Mouse (Mus musculus) heart, embryonic 11.5 days (tissue): Measurements from ENCODE around the gene Marcksl1. TPM values are rescaled to one million over a fixed set of nuclear protein-coding genes. Genes with fewer than 3 reads are reported as not detected.
"Not testable (repeated sequence)": the region's sequence is repeated elsewhere in the genome, so short reads cannot be mapped to it uniquely, and the experiment has no call there.

ENCODE experiments used
- ATAC-seq: fragments of 200-750 bp; cut with Nextera tagmentation; replicated peaks from 2 replicates; pipeline ENCODE4 v1.8.0; 2017; ENCODE audit warnings: moderate library complexity; ENCODE audit not compliant: insufficient number of reproducible peaks, low FRiP score, low TSS enrichment
- H3K27ac ChIP-seq: fragments of 300-500 bp; sonication (generic); 2 replicates; pipeline ENCODE4 v1.5.1; 2014; ENCODE audit warnings: mild to moderate bottlenecking, low read depth, low read length
- H3K27me3 ChIP-seq: fragments of 300-500 bp; sonication (generic); 2 replicates; pipeline ENCODE4 v1.6.1; 2014; ENCODE audit warnings: mild to moderate bottlenecking, low read length, mixed read lengths; ENCODE audit not compliant: control insufficient read depth, insufficient read depth
- H3K36me3 ChIP-seq: fragments of 300-500 bp; sonication (generic); 2 replicates; pipeline ENCODE4 v1.6.1; 2014; ENCODE audit warnings: mild to moderate bottlenecking, low read length, moderate library complexity, mixed read lengths; ENCODE audit not compliant: control insufficient read depth, insufficient read depth
- H3K4me1 ChIP-seq: fragments of 300-500 bp; sonication (generic); 2 replicates; pipeline ENCODE4 v1.6.1; 2014; ENCODE audit warnings: low read length; ENCODE audit not compliant: control insufficient read depth, insufficient read depth
- H3K4me2 ChIP-seq: fragments of 300-500 bp; sonication (generic); 2 replicates; pipeline ENCODE4 v1.6.1; 2014; ENCODE audit warnings: mild to moderate bottlenecking, moderate library complexity
- H3K4me3 ChIP-seq: fragments of 300-500 bp; sonication (generic); 2 replicates; pipeline ENCODE4 v1.5.1; 2014; ENCODE audit warnings: low read depth, low read length
- H3K9ac ChIP-seq: fragments of 300-500 bp; sonication (generic); 2 replicates; pipeline ENCODE4 v1.6.1; 2014; ENCODE audit warnings: mild to moderate bottlenecking, low read depth, low read length, moderate library complexity
- H3K9me3 ChIP-seq: fragments of 300-500 bp; sonication (generic); replicated peaks from 2 replicates; pipeline ENCODE4 v1.6.1; 2016; ENCODE audit warnings: low read length; ENCODE audit not compliant: control insufficient read depth
- WGBS: fragments of 180-500 bp; shearing (Covaris S2); extraction: QIAGEN DNeasy Blood & Tissue Kit; methylation state at CpG from one replicate; pipeline ENCODE4 v1.1.7; 2014; ENCODE audit not compliant: insufficient replicate concordance; 5-methylcytosine and 5-hydroxymethylcytosine counted together
- polyA plus RNA-seq: library from polyadenylated mRNA; unstranded; fragments of >200 nt; fragmentation: Nextera tagmentation; extraction: Ambion mirVana; gene quantifications from 2 replicates; pipeline ENCODE4 v1.2.1, GENCODE M21; 2014

The Marcksl1 gene
- polyA plus RNA-seq, 1 experiment from 2014 or later = 506 TPM

- peak within 1 kb of the TSS; percentile 80 for H3K4me2 ChIP-seq
- peak within 1 kb of the TSS; percentile 86 for H3K27ac ChIP-seq
- H3K4me1 ChIP-seq = peaks cover 13% of the 10 kb centered on the region; the same call in 1 of the 2 replicates
- no peaks in the 10 kb centered on the region; the same call in 1 of the 2 replicates for H3K36me3 ChIP-seq
- H3K4me3 ChIP-seq = peak within 1 kb of the TSS; percentile 90
- 1% methylated on average over 46 of the region's 46 CpGs for WGBS
- peak; percentile 100 for ATAC-seq
- H3K9me3 ChIP-seq = no peaks in the 10 kb centered on the region
- H3K9ac ChIP-seq = peak within 1 kb of the TSS; percentile 89
- no peaks in the 10 kb centered on the region for H3K27me3 ChIP-seq
Observed at GRCm38 (mm10) chr4:129542592-129543141, 29.3 kb downstream of the Marcksl1 start, which contains the start of gene Hdac1. Gene Hdac1 (minus strand): TSS chr4:129542713.

GRCm38 (mm10) chr4:129544106-129544505 is 30.7 kb downstream of the Marcksl1 start:
- Histone ChIP-seq H3K4me1 (peaks cover 13% of the 10 kb centered on the region; the same call in 1 of the 2 replicates), H3K9me3 (no peaks in the 10 kb centered on the region), H3K4me2 (no peak overlapping the region), H3K36me3 (no peaks in the 10 kb centered on the region), H3K27ac (no peak overlapping the region), H3K4me3 (no peak overlapping the region), H3K27me3 (no peaks in the 10 kb centered on the region), H3K9ac (no peak overlapping the region)
- no peak for ATAC-seq
- WGBS = 88% methylated on average over 4 of the region's 4 CpGs

DNA sequence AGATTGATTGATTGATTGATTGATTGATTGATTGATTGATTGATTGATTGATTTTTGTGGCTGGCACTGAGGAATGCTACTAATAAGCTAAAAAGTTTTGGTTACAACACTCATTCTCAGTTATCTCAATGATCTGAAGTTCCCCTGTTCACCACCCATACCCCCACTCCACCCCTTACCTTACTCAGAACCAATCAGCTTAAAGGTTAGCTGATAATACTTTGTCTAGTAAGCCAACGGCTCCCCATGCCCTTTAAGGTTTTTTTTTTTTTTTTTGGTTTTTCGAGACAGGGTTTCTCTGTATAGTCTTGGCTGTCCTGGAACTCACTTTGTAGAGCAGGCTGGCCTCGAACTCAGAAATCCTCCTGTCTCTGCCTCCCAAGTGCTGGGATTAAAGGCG is 34.2 kb downstream of the Marcksl1 start:
- H3K27ac ChIP-seq, H3K9ac ChIP-seq, H3K4me3 ChIP-seq, H3K4me2 ChIP-seq, H3K9me3 ChIP-seq, H3K36me3 ChIP-seq, H3K4me1 ChIP-seq, H3K27me3 ChIP-seq, ATAC-seq: not testable (repeated sequence)
- WGBS = 74% methylated on average over 4 of the region's 4 CpGs

DNA sequence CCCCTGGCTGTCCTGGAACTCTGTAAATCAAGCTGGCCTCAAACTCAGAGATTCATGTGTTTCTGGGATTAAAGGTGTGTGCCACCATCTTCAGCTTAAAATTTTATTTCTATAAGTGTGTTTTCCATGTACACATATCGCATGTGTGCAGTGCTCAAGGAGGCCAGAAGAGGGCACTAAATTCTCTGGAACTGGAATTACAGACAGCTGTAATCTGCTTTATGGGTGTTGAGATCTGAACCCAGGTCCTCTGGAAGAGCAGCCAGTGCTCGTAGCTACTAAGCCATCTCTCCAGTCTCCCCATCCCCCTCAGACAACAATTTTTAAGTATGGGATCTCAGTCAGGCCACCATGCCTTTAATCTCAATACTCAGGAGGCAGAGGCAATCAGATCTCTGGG is 35.9 kb downstream of the Marcksl1 start:
- ATAC-seq = no peak
- WGBS = 85% methylated on average over 2 of the region's 2 CpGs
- H3K27me3 ChIP-seq = no peaks in the 10 kb centered on the region
- no peak overlapping the region for H3K27ac ChIP-seq
- no peaks in the 10 kb centered on the region for H3K9me3 ChIP-seq
- no peaks in the 10 kb centered on the region for H3K4me1 ChIP-seq
- H3K9ac ChIP-seq = no peak overlapping the region
- H3K4me2 ChIP-seq = no peak overlapping the region
- H3K4me3 ChIP-seq = no peak overlapping the region
- no peaks in the 10 kb centered on the region for H3K36me3 ChIP-seq

DNA sequence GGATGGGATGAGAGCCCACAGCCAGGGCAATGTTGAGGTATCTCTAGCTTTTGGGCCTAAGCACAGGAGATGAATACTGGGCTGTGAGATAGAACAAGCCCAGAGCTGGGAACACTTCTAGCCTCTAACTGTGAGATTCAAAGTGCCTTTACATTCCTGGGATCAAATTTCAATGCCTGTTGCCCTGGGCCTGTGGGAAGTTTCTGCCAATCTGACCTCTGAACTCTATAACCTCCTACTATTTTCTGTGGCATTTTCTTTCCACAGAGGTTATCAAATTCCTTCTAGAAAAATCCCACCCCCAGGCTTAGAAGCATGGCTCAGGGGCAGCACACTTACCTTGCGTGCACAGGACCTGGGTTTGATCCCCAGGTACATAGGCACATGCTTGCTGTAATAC is 36.9 kb downstream of the Marcksl1 start:
- Histone ChIP-seq H3K4me1 (no peaks in the 10 kb centered on the region), H3K9ac (no peak overlapping the region), H3K9me3 (no peaks in the 10 kb centered on the region), H3K4me3 (no peak overlapping the region), H3K27ac (no peak overlapping the region), H3K27me3 (peaks cover 6% of the 10 kb centered on the region), H3K36me3 (no peaks in the 10 kb centered on the region), H3K4me2 (no peak overlapping the region)
- no peak for ATAC-seq
- 58% methylated on average over 1 of the region's 1 CpGs for WGBS

- not testable (repeated sequence) for ATAC-seq, H3K4me3 ChIP-seq, H3K27ac ChIP-seq, H3K36me3 ChIP-seq, H3K4me1 ChIP-seq, H3K27me3 ChIP-seq, H3K9ac ChIP-seq, H3K4me2 ChIP-seq, H3K9me3 ChIP-seq
- 87% methylated on average over 5 of the region's 6 CpGs for WGBS
Observed at GRCm38 (mm10) chr4:129554512-129554911, 41.1 kb downstream of the Marcksl1 start.

DNA sequence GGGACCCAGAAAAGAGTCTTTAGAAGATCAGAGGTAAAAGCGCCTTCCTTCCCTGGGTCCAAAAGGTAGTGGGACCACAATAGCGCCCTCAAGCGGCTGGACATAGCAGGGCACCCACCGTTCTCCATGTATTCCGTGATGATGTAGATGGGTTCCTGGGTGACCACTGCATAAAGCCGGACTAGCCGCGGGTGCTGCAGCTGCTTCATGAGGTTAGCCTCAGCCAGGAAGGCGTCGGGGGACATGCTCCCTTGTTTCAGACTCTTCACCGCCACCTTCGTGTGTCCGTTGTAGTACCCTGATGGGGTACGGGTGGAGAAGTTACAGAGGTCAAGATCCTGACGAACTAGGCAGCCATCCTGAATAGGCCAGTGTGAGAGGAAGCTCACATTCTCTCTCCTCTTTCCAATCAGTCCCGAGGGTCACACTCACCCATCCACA is 42.1 kb downstream of the Marcksl1 start:
- Histone ChIP-seq H3K27ac (no peak overlapping the region), H3K9ac (peak overlapping the region; percentile 70)

GRCm38 (mm10) chr4:129555862-129556531 is 42.6 kb downstream of the Marcksl1 start:
- H3K4me1 ChIP-seq = peaks cover 7% of the 10 kb centered on the region
- 1% methylated on average over 24 of the region's 24 CpGs for WGBS
- no peaks in the 10 kb centered on the region for H3K9me3 ChIP-seq
- no peak overlapping the region for H3K27ac ChIP-seq
- H3K4me2 ChIP-seq = peak overlapping the region; percentile 84
- H3K36me3 ChIP-seq = no peaks in the 10 kb centered on the region
- peak overlapping the region; percentile 56 for H3K4me3 ChIP-seq
- peaks cover 8% of the 10 kb centered on the region for H3K27me3 ChIP-seq
- ATAC-seq = 0 out of 2 replicates have a peak, but pooled peaks have one; percentile 20
- peak overlapping the region; percentile 70 for H3K9ac ChIP-seq

More for the DNA sequence above, 42.1 kb downstream of the Marcksl1 start:
- Histone ChIP-seq H3K4me3 (peak overlapping the region; percentile 56), H3K4me2 (peak overlapping the region; percentile 84), H3K27me3 (peaks cover 8% of the 10 kb centered on the region), H3K9me3 (no peaks in the 10 kb centered on the region), H3K36me3 (no peaks in the 10 kb centered on the region), H3K4me1 (peaks cover 7% of the 10 kb centered on the region)
- WGBS = 3% methylated on average over 16 of the region's 16 CpGs
- no peak for ATAC-seq
